17 mouse cellular contexts compared by ENCODE assay signal in genomic region chr6:108647094-108647493, GRCm38 (mm10).
"Had no signal": no experiment of that assay in that cellular context is flagged by ENCODE, and none has a peak within 500 bp of the region (broad histone marks: within the 10 kb centered on the region; RNA-seq: fewer than 3 reads in every experiment).

No protein-coding gene starts in this region.

- H3K4me3 ChIP-seq: limb, embryonic 12.5 days; limb, embryonic 15.5 days; liver, embryonic 13.5 days; midbrain, embryonic 12.5 days; myocyte; neural tube, embryonic 13.5 days had no signal

- H3K27me3 ChIP-seq: limb, embryonic 12.5 days; limb, embryonic 15.5 days; liver, embryonic 13.5 days; midbrain, embryonic 12.5 days; neural tube, embryonic 13.5 days had no signal

- DNase-seq: kidney, adult 2 months; kidney, postnatal 25 days; left cerebral cortex, postnatal 4 days; liver, embryonic 13.5 days; lung, adult 2 months; lung, postnatal 14 days; lung, postnatal 4 days; thymus, adult 2 months; thymus, postnatal 25 days had no signal

- H3K36me3 ChIP-seq: limb, embryonic 12.5 days; limb, embryonic 15.5 days; liver, embryonic 13.5 days; midbrain, embryonic 12.5 days; neural tube, embryonic 13.5 days had no signal

- H3K4me1 ChIP-seq: limb, embryonic 12.5 days; limb, embryonic 15.5 days; liver, embryonic 13.5 days; midbrain, embryonic 12.5 days; neural tube, embryonic 13.5 days had no signal

- H3K9me3 ChIP-seq: limb, embryonic 12.5 days; limb, embryonic 15.5 days; liver, embryonic 13.5 days; midbrain, embryonic 12.5 days; neural tube, embryonic 13.5 days had no signal

- H3K27ac ChIP-seq: kidney, postnatal 0 days; limb, embryonic 12.5 days; limb, embryonic 15.5 days; liver, embryonic 13.5 days; midbrain, embryonic 12.5 days; neural tube, embryonic 13.5 days; stomach, postnatal 0 days had no signal

- H3K4me2 ChIP-seq: limb, embryonic 12.5 days; limb, embryonic 15.5 days; liver, embryonic 13.5 days; midbrain, embryonic 12.5 days; neural tube, embryonic 13.5 days had no signal

- H3K9ac ChIP-seq: limb, embryonic 12.5 days; limb, embryonic 15.5 days; liver, embryonic 13.5 days; midbrain, embryonic 12.5 days; neural tube, embryonic 13.5 days had no signal

- ATAC-seq: midbrain, embryonic 16.5 days had no signal
